Mouse (Mus musculus) liver, embryonic 13.5 days (tissue): ENCODE measurements around the gene Mocs2. TPM values are rescaled to one million over a fixed set of nuclear protein-coding genes. Genes with fewer than 3 reads are reported as not detected.
A peak's percentile ranks its signal among the peaks of the same experiment; 100 is the strongest.

Experiments used
- ATAC-seq: fragments of 200-750 bp; cut with Nextera tagmentation; 2 replicates; pipeline ENCODE4 v1.8.0; 2017; ENCODE audit warnings: low read depth, mild to moderate bottlenecking, moderate number of reproducible peaks, moderate library complexity
- DNase-seq: peaks from one replicate; pipeline ENCODE4 v3.0.0; 2022
- H3K27ac ChIP-seq: fragments of 300-500 bp; sonication (generic); 2 replicates; pipeline ENCODE4 v1.5.1; 2015; ENCODE audit warnings: moderate library complexity, mild to moderate bottlenecking, inconsistent platforms
- H3K27me3 ChIP-seq: fragments of 300-500 bp; sonication (generic); 2 replicates; pipeline ENCODE4 v1.6.1; 2015; ENCODE audit warnings: mild to moderate bottlenecking, inconsistent platforms
- H3K36me3 ChIP-seq: fragments of 300-500 bp; sonication (generic); 2 replicates; pipeline ENCODE4 v1.6.1; 2015; ENCODE audit warnings: mild to moderate bottlenecking, inconsistent platforms
- H3K4me1 ChIP-seq: fragments of 300-500 bp; sonication (generic); replicated peaks from 2 replicates; pipeline ENCODE4 v1.6.1; 2015; ENCODE audit warnings: inconsistent platforms
- H3K4me2 ChIP-seq: fragments of 300-500 bp; sonication (generic); 2 replicates; pipeline ENCODE4 v1.6.1; 2015; ENCODE audit warnings: inconsistent platforms, mild to moderate bottlenecking, moderate library complexity
- H3K4me3 ChIP-seq: fragments of 300-500 bp; sonication (generic); replicated peaks from 2 replicates; pipeline ENCODE4 v1.5.1; 2015; ENCODE audit warnings: mild to moderate bottlenecking, inconsistent platforms
- H3K9ac ChIP-seq: fragments of 300-500 bp; sonication (generic); 2 replicates; pipeline ENCODE4 v1.6.1; 2015; ENCODE audit warnings: mild to moderate bottlenecking, inconsistent platforms
- H3K9me3 ChIP-seq: fragments of 300-500 bp; sonication (generic); replicated peaks from 2 replicates; pipeline ENCODE4 v1.6.1; 2016; ENCODE audit warnings: inconsistent platforms
- WGBS: fragments of 180-500 bp; shearing (Covaris S2); methylation state at CpG from one replicate; pipeline ENCODE4 v1.1.7; 2015; ENCODE audit not compliant: insufficient replicate concordance; 5-methylcytosine and 5-hydroxymethylcytosine counted together
- polyA plus RNA-seq: library from polyadenylated mRNA; unstranded; fragments of >200 nt; fragmentation: Nextera tagmentation; extraction: Ambion mirVana; gene quantifications from 2 replicates; pipeline ENCODE4 v1.2.1, GENCODE M21; 2015

The Mocs2 gene
- polyA plus RNA-seq, 1 experiment from 2014 or later, result 56.2 TPM

DNA sequence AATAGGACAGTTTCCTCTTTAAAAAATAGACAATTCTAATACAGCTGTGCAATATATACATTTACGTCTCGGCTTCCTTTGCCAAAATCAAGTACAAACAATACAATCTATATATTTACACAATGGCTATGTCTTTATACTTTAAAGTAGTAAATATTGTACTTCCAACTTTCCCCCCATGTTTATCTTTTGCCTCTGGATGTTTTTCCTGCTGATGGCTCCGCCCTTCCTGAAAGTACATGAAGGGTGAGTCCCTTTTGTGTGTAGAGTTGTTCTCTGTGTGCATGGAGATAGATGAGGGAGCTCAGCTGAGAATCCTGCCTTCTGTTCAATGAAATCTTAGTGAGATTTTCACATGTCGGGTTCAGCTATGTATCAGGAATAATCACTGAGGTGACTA lies 15.3 kb downstream of the Mocs2 start:
- Histone ChIP-seq H3K4me1 (peaks cover 13% of the 10 kb centered on the region; the same call in 1 of the 2 replicates), H3K27me3 (no peaks in the 10 kb centered on the region), H3K36me3 (peaks cover 18% of the 10 kb centered on the region), H3K27ac (no peak overlapping the region), H3K9ac (no peak overlapping the region), H3K4me3 (no peak overlapping the region), H3K4me2 (no peak overlapping the region), H3K9me3 (no peaks in the 10 kb centered on the region)
- 67% methylated on average over 4 of the region's 4 CpGs for WGBS
- no peak for DNase-seq
- ATAC-seq, result no peak

GRCm38 (mm10) chr13:114834580-114834979 lies 16.5 kb downstream of the Mocs2 start:
- H3K27me3 ChIP-seq, result no peaks in the 10 kb centered on the region
- peaks cover 14% of the 10 kb centered on the region; the same call in 1 of the 2 replicates for H3K4me1 ChIP-seq
- H3K9me3 ChIP-seq, result no peaks in the 10 kb centered on the region
- no peak overlapping the region for H3K27ac ChIP-seq
- ATAC-seq, result no peak
- no peak overlapping the region for H3K9ac ChIP-seq
- peaks cover 15% of the 10 kb centered on the region for H3K36me3 ChIP-seq
- no peak for DNase-seq
- 19% methylated on average over 2 of the region's 2 CpGs for WGBS
- H3K4me2 ChIP-seq, result no peak overlapping the region
- no peak overlapping the region for H3K4me3 ChIP-seq

- Histone ChIP-seq H3K9ac (no peak overlapping the region), H3K27me3 (no peaks in the 10 kb centered on the region), H3K4me1 (peaks cover 17% of the 10 kb centered on the region; the same call in 1 of the 2 replicates), H3K4me2 (no peak overlapping the region), H3K27ac (no peak overlapping the region), H3K9me3 (no peaks in the 10 kb centered on the region), H3K36me3 (peaks cover 2% of the 10 kb centered on the region; the same call in 1 of the 2 replicates), H3K4me3 (no peak overlapping the region)
- DNase-seq, result no peak
- 26% methylated on average over 7 of the region's 7 CpGs for WGBS
- peak; percentile 43; the same call in 1 of the 2 replicates for ATAC-seq
Observed at GRCm38 (mm10) chr13:114837061-114837460, 19.0 kb downstream of the Mocs2 start.

DNA sequence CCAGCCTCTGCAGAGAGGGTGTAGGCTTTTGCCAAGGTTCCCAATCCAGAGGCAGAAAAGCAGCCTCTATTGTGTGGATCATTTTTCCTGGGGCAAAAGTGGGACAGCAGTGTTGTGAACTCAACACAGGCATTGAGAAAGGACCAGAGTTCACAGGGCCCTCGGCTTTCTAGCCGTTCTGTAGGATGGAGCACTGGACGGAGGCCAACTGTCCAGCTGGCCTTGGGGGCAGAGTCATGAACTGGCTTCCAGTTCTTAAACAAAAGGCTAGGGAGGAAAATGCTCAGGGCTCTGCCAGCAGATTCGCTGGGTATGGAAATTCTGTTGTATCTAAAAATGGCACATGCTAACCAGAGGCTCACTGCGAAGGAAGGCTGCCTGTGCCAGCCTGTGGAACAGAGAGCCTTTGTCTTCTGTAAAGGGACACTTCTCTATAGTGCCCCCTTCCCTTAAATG lies 20.5 kb downstream of the Mocs2 start:
- H3K36me3 ChIP-seq, result peaks cover 2% of the 10 kb centered on the region; the same call in 1 of the 2 replicates
- no peak overlapping the region for H3K4me2 ChIP-seq
- no peak overlapping the region for H3K4me3 ChIP-seq
- 58% methylated on average over 5 of the region's 5 CpGs for WGBS
- peak; percentile 45 for ATAC-seq
- no peaks in the 10 kb centered on the region for H3K27me3 ChIP-seq
- H3K9ac ChIP-seq, result no peak overlapping the region
- DNase-seq, result no peak
- H3K4me1 ChIP-seq, result peaks cover 16% of the 10 kb centered on the region; the same call in 1 of the 2 replicates
- 0 out of 2 replicates have a peak overlapping the region, but pooled peaks have one; percentile 18 for H3K27ac ChIP-seq
- H3K9me3 ChIP-seq, result no peaks in the 10 kb centered on the region

DNA sequence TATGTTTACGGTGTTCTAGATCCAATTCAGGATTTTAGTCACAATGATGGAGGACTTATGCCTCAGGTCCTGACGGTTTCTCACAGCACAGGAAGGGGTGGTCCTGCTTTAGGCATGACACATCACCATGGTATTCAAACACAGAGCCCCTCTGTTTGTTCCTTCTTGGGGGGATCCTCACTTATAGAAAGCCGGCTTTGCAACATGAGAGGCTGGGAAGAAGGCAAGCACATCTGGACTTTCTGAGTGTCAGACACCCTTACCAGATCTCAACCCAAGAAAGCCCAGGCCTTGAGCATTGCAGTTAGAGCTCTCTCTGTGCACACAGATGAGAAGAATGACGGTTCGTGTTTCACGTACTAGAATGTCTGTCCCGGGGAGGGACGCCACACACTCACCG lies 21.1 kb downstream of the Mocs2 start:
- Histone ChIP-seq H3K4me3 (no peak overlapping the region), H3K4me2 (no peak overlapping the region), H3K4me1 (peaks cover 13% of the 10 kb centered on the region; the same call in 1 of the 2 replicates), H3K9ac (no peak overlapping the region), H3K9me3 (no peaks in the 10 kb centered on the region), H3K36me3 (peaks cover 2% of the 10 kb centered on the region; the same call in 1 of the 2 replicates), H3K27ac (no peak overlapping the region), H3K27me3 (no peaks in the 10 kb centered on the region)
- DNase-seq (no peak), ATAC-seq (no peak)
- 81% methylated on average over 9 of the region's 9 CpGs for WGBS

DNA sequence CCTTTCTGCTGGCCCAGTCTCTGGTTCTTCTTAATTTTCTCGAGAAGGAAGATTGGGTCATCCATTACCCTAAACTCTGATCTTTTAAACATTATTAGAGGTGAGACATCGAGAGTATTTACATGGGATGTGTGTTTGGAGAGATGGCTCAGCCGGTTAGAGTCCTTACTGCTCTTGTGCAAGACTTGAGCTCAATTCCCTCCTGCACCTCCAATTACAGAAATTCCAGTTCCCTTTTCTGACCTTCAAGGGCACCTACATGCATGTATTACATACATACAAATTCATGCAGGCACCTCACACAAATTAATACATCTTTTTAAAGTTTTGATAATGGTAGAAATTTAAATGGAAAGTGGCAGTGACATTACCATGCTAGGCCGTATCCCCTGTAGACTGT lies 22.5 kb downstream of the Mocs2 start:
- no peaks in the 10 kb centered on the region for H3K27me3 ChIP-seq
- no peak for DNase-seq
- 62% methylated on average over 4 of the region's 4 CpGs for WGBS
- no peak overlapping the region for H3K9ac ChIP-seq
- no peak for ATAC-seq
- no peak overlapping the region for H3K4me3 ChIP-seq
- peaks cover 13% of the 10 kb centered on the region; the same call in 1 of the 2 replicates for H3K4me1 ChIP-seq
- no peak overlapping the region for H3K4me2 ChIP-seq
- H3K9me3 ChIP-seq, result no peaks in the 10 kb centered on the region
- H3K27ac ChIP-seq, result no peak overlapping the region
- H3K36me3 ChIP-seq, result no peaks in the 10 kb centered on the region

DNA sequence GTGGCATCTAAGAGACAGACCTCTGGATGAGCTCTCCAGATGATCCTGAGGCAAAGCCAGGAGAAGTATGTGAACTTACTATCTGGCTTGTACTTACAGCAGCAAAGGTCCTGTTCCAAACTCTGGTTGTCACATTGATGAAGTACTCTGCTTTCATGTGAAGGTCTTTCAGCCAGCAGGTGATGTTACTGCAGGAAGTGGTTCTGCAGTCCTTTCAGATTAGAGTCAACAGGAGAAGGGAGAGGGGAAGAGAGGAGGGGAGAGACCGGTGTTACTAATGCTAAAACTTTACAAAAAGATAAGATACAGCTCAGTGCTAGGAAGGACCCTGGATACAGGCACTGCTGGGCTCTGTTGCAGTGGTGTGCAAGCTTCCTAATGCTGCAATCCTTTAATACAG lies 25.3 kb downstream of the Mocs2 start:
- DNase-seq (no peak), ATAC-seq (no peak)
- Histone ChIP-seq H3K4me2 (no peak overlapping the region), H3K9me3 (no peaks in the 10 kb centered on the region), H3K4me1 (peaks cover 5% of the 10 kb centered on the region; the same call in 1 of the 2 replicates), H3K9ac (no peak overlapping the region), H3K4me3 (no peak overlapping the region), H3K27me3 (no peaks in the 10 kb centered on the region), H3K27ac (no peak overlapping the region), H3K36me3 (no peaks in the 10 kb centered on the region)
- 8% methylated on average over 1 of the region's 1 CpGs for WGBS

GRCm38 (mm10) chr13:114845804-114846203 lies 27.8 kb downstream of the Mocs2 start:
- Histone ChIP-seq H3K4me1 (0 out of 2 replicates have a peak, but pooled peaks cover 3% of the 10 kb centered on the region), H3K4me2 (no peak overlapping the region), H3K9me3 (no peaks in the 10 kb centered on the region), H3K36me3 (no peaks in the 10 kb centered on the region), H3K27ac (no peak overlapping the region), H3K9ac (no peak overlapping the region), H3K4me3 (no peak overlapping the region), H3K27me3 (no peaks in the 10 kb centered on the region)
- ATAC-seq (peak; percentile 43; the same call in 1 of the 2 replicates), DNase-seq (no peak)
- WGBS, result 33% methylated on average over 6 of the region's 6 CpGs

GRCm38 (mm10) chr13:114848945-114849344 lies 30.9 kb downstream of the Mocs2 start:
- H3K4me1 ChIP-seq, result no peaks in the 10 kb centered on the region
- no peak for DNase-seq
- no peaks in the 10 kb centered on the region for H3K9me3 ChIP-seq
- no peak overlapping the region for H3K4me3 ChIP-seq
- H3K4me2 ChIP-seq, result no peak overlapping the region
- H3K9ac ChIP-seq, result no peak overlapping the region
- no peaks in the 10 kb centered on the region for H3K36me3 ChIP-seq
- H3K27me3 ChIP-seq, result no peaks in the 10 kb centered on the region
- 31% methylated on average over 3 of the region's 3 CpGs for WGBS
- ATAC-seq, result no peak
- H3K27ac ChIP-seq, result no peak overlapping the region

GRCm38 (mm10) chr13:114852264-114853111 lies 34.5 kb downstream of the Mocs2 start:
- WGBS, result 53% methylated on average over 6 of the region's 6 CpGs
- ATAC-seq (no peak), DNase-seq (no peak)
- Histone ChIP-seq H3K4me1 (no peaks in the 10 kb centered on the region), H3K36me3 (no peaks in the 10 kb centered on the region), H3K9me3 (no peaks in the 10 kb centered on the region), H3K4me2 (no peak overlapping the region), H3K27ac (no peak overlapping the region), H3K27me3 (no peaks in the 10 kb centered on the region), H3K9ac (no peak overlapping the region), H3K4me3 (no peak overlapping the region)

DNA sequence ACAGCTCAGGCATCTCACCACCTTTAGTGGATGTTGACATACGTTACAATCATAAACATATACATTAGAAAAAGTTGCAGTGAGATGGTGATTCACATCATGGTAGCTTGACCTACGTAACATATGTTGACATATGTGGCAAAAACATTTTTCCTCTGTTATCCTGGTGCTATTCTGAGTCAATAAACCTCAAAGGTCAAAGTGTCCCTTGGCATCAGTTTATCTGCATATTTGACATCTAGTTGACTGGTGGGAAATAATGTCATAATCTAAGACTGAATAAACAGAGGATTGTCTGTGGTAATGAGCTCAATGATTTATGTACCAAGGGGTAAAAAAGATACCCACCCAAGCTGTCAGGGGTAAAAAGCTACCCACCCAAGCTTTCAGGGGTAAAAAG lies 35.1 kb downstream of the Mocs2 start:
- WGBS, result 56% methylated on average over 2 of the region's 2 CpGs
- no peak overlapping the region for H3K4me2 ChIP-seq
- H3K4me3 ChIP-seq, result no peak overlapping the region
- H3K27ac ChIP-seq, result no peak overlapping the region
- H3K27me3 ChIP-seq, result no peaks in the 10 kb centered on the region
- no peak for ATAC-seq
- DNase-seq, result no peak
- no peak overlapping the region for H3K9ac ChIP-seq
- H3K4me1 ChIP-seq, result no peaks in the 10 kb centered on the region
- no peaks in the 10 kb centered on the region for H3K36me3 ChIP-seq
- no peaks in the 10 kb centered on the region for H3K9me3 ChIP-seq
